Mouse (Mus musculus) left cerebral cortex, postnatal 25 days (tissue): Measurements from ENCODE around the gene Msrb1. TPM values are rescaled to one million over a fixed set of nuclear protein-coding genes. Genes with fewer than 3 reads are reported as not detected.

ENCODE experiments used
- DNase-seq, 2 experiments: peaks; one replicate each; pipeline ENCODE4 v3.0.0; 2022; ENCODE audit warnings: low spot score in 2 of 2, mixed read lengths in 1 of 2
- intact Hi-C: fragments of 180-260 bp; cut with DNase I; formaldehyde crosslinking; loops from one replicate; pipeline ENCODE4 v1.15.1; 2025
- total RNA-seq, 2 experiments: library from RNA; stranded (reverse); gene quantifications; 2 replicates each; pipeline ENCODE4 v1.2.3; 2021

Gene Msrb1
- total RNA-seq, 2 experiments from 2014 or later: 31.4 to 35.8 TPM

GRCm38 (mm10) chr17:24792190-24792589, 55.7 kb downstream of the Msrb1 start:
- DNase-seq: no peak
- intact Hi-C loops: no loop called here

Other genes with a start within 250 kb of the Msrb1 start
- gene Caskin1, start 248.0 kb upstream of the Msrb1 start, total RNA-seq: 100 to 1,000 TPM; 115 to 121 TPM
- 10 to 100 TPM; 75.1 to 77.7 TPM for gene Traf7, start 208.7 kb upstream of the Msrb1 start, total RNA-seq
- gene Rab26, start 202.4 kb upstream of the Msrb1 start, total RNA-seq: 10 to 100 TPM; 53.4 to 59.5 TPM
- gene Pkd1, start 186.8 kb upstream of the Msrb1 start, total RNA-seq: 10 to 100 TPM; 66.4 to 84.7 TPM
- gene Tsc2, start 104.0 kb upstream of the Msrb1 start, total RNA-seq: 100 to 1,000 TPM; 136 to 150 TPM
- gene Nthl1, start 104.0 kb upstream of the Msrb1 start, total RNA-seq: 1 to 10 TPM; 3.3 to 6.5 TPM
- 10 to 100 TPM; 48.0 to 49.9 TPM for gene Slc9a3r2, start 86.3 kb upstream of the Msrb1 start, total RNA-seq
- 1 to 10 TPM in 1 of 2 experiments, not detected in 1; 1.2 TPM for gene Npw, start 78.2 kb upstream of the Msrb1 start, total RNA-seq
- gene Zfp598, start 67.0 kb upstream of the Msrb1 start, total RNA-seq: 10 to 100 TPM; 38.5 to 39.3 TPM
- 100 to 1,000 TPM; 203 to 214 TPM for gene Syngr3, start 46.7 kb upstream of the Msrb1 start, total RNA-seq
- 10 to 100 TPM; 19.9 to 20.2 TPM for gene Gfer, start 40.5 kb upstream of the Msrb1 start, total RNA-seq
- gene Noxo1, start 40.4 kb upstream of the Msrb1 start, total RNA-seq: 1 to 10 TPM; 3.1 to 3.7 TPM
- 10 to 100 TPM; 26.1 to 27.4 TPM for gene Tbl3, start 29.0 kb upstream of the Msrb1 start, total RNA-seq
- not detected for gene Rnf151, start 18.6 kb upstream of the Msrb1 start, total RNA-seq
- 100 to 1,000 TPM; 300 to 313 TPM for gene Rps2, start 18.5 kb upstream of the Msrb1 start, total RNA-seq
- gene Ndufb10, start 12.2 kb upstream of the Msrb1 start, total RNA-seq: 100 to 1,000 TPM; 196 to 198 TPM
- gene Rpl3l, start 8.8 kb upstream of the Msrb1 start, total RNA-seq: under 1 TPM in 1 of 2 experiments, not detected in 1; 0.34 TPM
- under 1 TPM; 0.48 to 0.73 TPM for gene Hs3st6, start 16.3 kb downstream of the Msrb1 start, total RNA-seq
- gene Meiob, start 67.6 kb downstream of the Msrb1 start, total RNA-seq: not detected
- 100 to 1,000 TPM; 133 to 141 TPM for gene Hagh, start 103.5 kb downstream of the Msrb1 start, total RNA-seq
- gene Fahd1, start 113.7 kb downstream of the Msrb1 start, total RNA-seq: 10 to 100 TPM; 17.6 to 20.9 TPM
- not detected for gene Igfals, start 129.4 kb downstream of the Msrb1 start, total RNA-seq
- gene Nubp2, start 149.7 kb downstream of the Msrb1 start, total RNA-seq: 10 to 100 TPM; 32.7 to 33.6 TPM
- 10 to 100 TPM; 57.9 to 58.0 TPM for gene Spsb3, start 150.0 kb downstream of the Msrb1 start, total RNA-seq
- 10 to 100 TPM; 52.9 to 59.1 TPM for gene Eme2, start 158.4 kb downstream of the Msrb1 start, total RNA-seq
- 10 to 100 TPM; 64.6 to 69.9 TPM for gene Mrps34, start 158.5 kb downstream of the Msrb1 start, total RNA-seq
- 10 to 100 TPM; 47.4 to 47.5 TPM for gene Nme3, start 159.9 kb downstream of the Msrb1 start, total RNA-seq
- 100 to 1,000 TPM; 345 to 372 TPM for gene Mapk8ip3, start 200.3 kb downstream of the Msrb1 start, total RNA-seq
- 1 to 10 TPM; 5.5 to 5.6 TPM for gene Jpt2, start 224.0 kb downstream of the Msrb1 start, total RNA-seq